ENCODE assay signal across 16 mouse cellular contexts in the genomic region with DNA sequence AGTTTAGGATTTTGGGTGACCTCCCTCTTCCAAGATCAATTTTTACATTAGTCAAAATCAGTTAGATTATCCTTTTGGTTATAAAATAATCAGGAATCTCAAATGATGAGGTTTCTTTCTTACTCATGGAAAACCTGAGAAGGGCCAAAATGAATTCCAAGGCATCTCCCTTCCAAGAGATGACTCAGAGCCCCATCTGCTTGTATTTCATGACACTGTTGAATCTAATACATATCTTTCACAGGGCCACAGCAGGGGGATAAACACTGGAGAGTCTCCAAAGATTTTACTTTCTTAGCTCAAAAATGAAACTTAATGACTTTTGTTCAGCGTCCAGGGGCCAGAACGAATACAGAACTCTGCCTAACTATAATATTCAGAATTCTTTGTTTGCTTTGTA. TPM values are rescaled to one million over a fixed set of nuclear protein-coding genes. Genes with fewer than 3 reads are reported as not detected.
A peak's percentile ranks its signal among the peaks of the same experiment; 100 is the strongest.
DNase-seq lines count a peak whose midpoint lies in the region; ATAC-seq and TF ChIP-seq lines count a peak whose summit lies in the region.
"Had no signal": no experiment of that assay in that cellular context is flagged by ENCODE, and none has a peak within 500 bp of the region (broad histone marks: within the 10 kb centered on the region; RNA-seq: fewer than 3 reads in every experiment).

No protein-coding gene starts in this region.

- no peak overlapping the region for H3K9ac ChIP-seq in embryonic facial prominence, embryonic 14.5 days (ENCODE audit: low read depth, low read length)
- no peak overlapping the region for H3K9ac ChIP-seq in lung, postnatal 0 days (replicated peaks; ENCODE audit: low read depth)
- H3K9ac ChIP-seq: embryonic facial prominence, embryonic 12.5 days; forebrain, embryonic 13.5 days; hindbrain, embryonic 12.5 days; kidney, embryonic 15.5 days; limb, embryonic 15.5 days had no signal

- no peak overlapping the region for H3K4me3 ChIP-seq in embryonic facial prominence, embryonic 14.5 days (ENCODE audit: low read depth, low read length)
- H3K4me3 ChIP-seq in embryonic facial prominence, embryonic 10.5 days, result no peak overlapping the region
- H3K4me3 ChIP-seq in lung, postnatal 0 days (ENCODE audit: low read depth, low read length), result no peak overlapping the region
- H3K4me3 ChIP-seq in lung, adult 2 months (replicated peaks; ENCODE audit: extremely low read depth, low read depth, low read length), result no peak overlapping the region
- H3K4me3 ChIP-seq: embryonic facial prominence, embryonic 12.5 days; forebrain, embryonic 13.5 days; hindbrain, embryonic 12.5 days; kidney, embryonic 15.5 days; limb, embryonic 15.5 days had no signal

- no peaks in the 10 kb centered on the region for H3K36me3 ChIP-seq in embryonic facial prominence, embryonic 14.5 days (ENCODE audit: control insufficient read depth, insufficient read depth, low read length)
- no peaks in the 10 kb centered on the region for H3K36me3 ChIP-seq in embryonic facial prominence, embryonic 10.5 days (replicated peaks)
- H3K36me3 ChIP-seq in lung, postnatal 0 days (ENCODE audit: insufficient read depth, low read length), result no peaks in the 10 kb centered on the region
- H3K36me3 ChIP-seq: embryonic facial prominence, embryonic 12.5 days; hindbrain, embryonic 12.5 days; kidney, embryonic 15.5 days; limb, embryonic 15.5 days had no signal

- H3K4me1 ChIP-seq in embryonic facial prominence, embryonic 14.5 days (ENCODE audit: control insufficient read depth, insufficient read depth, low read length), result no peaks in the 10 kb centered on the region
- H3K4me1 ChIP-seq in embryonic facial prominence, embryonic 10.5 days, result no peaks in the 10 kb centered on the region
- H3K4me1 ChIP-seq in lung, postnatal 0 days (ENCODE audit: insufficient read depth, low read depth, low read length), result no peaks in the 10 kb centered on the region
- H3K4me1 ChIP-seq in lung, adult 2 months (ENCODE audit: control insufficient read depth, insufficient read depth, low read length), result no peaks in the 10 kb centered on the region
- H3K4me1 ChIP-seq: embryonic facial prominence, embryonic 12.5 days; forebrain, embryonic 13.5 days; hindbrain, embryonic 12.5 days; kidney, embryonic 15.5 days; limb, embryonic 15.5 days had no signal

- no peak overlapping the region for H3K27ac ChIP-seq in embryonic facial prominence, embryonic 14.5 days (replicated peaks; ENCODE audit: low read depth, low read length)
- H3K27ac ChIP-seq in embryonic facial prominence, embryonic 10.5 days (replicated peaks), result no peak overlapping the region
- H3K27ac ChIP-seq in lung, postnatal 0 days (ENCODE audit: low read length), result no peak overlapping the region
- H3K27ac ChIP-seq: embryonic facial prominence, embryonic 12.5 days; forebrain, embryonic 13.5 days; hindbrain, embryonic 12.5 days; kidney, embryonic 15.5 days; limb, embryonic 15.5 days; macrophage had no signal

- TF ChIP-seq EP300 in lung, postnatal 0 days (IDR thresholded peaks at IDR 0.05), result no peak

- no peak for ATAC-seq in embryonic facial prominence, embryonic 14.5 days (ENCODE audit: low read depth)
- ATAC-seq in lung, postnatal 0 days, result no peak
- no peak for ATAC-seq in megakaryocyte, adult 5-6 weeks (ENCODE audit: poor library complexity, severe bottlenecking)
- ATAC-seq: activated CD4-positive, CD25-positive, alpha-beta regulatory T cell, adult 4 months; forebrain, embryonic 13.5 days had no signal

- peaks cover 12% of the 10 kb centered on the region; the same call in 1 of the 2 replicates for H3K9me3 ChIP-seq in embryonic facial prominence, embryonic 14.5 days (ENCODE audit: control insufficient read depth, low read length)
- H3K9me3 ChIP-seq in embryonic facial prominence, embryonic 10.5 days, result no peaks in the 10 kb centered on the region
- H3K9me3 ChIP-seq in lung, postnatal 0 days (ENCODE audit: low read length), result no peaks in the 10 kb centered on the region
- H3K9me3 ChIP-seq: embryonic facial prominence, embryonic 12.5 days; forebrain, embryonic 13.5 days; hindbrain, embryonic 12.5 days; kidney, embryonic 15.5 days; limb, embryonic 15.5 days had no signal

- no peak overlapping the region for H3K4me2 ChIP-seq in embryonic facial prominence, embryonic 14.5 days (ENCODE audit: low read depth, low read length)
- no peak overlapping the region for H3K4me2 ChIP-seq in lung, postnatal 0 days (replicated peaks; ENCODE audit: low read depth, low read length)
- H3K4me2 ChIP-seq: embryonic facial prominence, embryonic 12.5 days; forebrain, embryonic 13.5 days; hindbrain, embryonic 12.5 days; kidney, embryonic 15.5 days; limb, embryonic 15.5 days had no signal

- TF ChIP-seq POLR2A in lung, adult 2 months (IDR thresholded peaks at IDR 0.05; ENCODE audit: borderline replicate concordance, extremely low read depth, low read depth, low read length), result no peak

- no peak for TF ChIP-seq CTCF in lung, postnatal 0 days (IDR thresholded peaks at IDR 0.05)
- no peak for TF ChIP-seq CTCF in lung, adult 2 months (IDR thresholded peaks at IDR 0.05; ENCODE audit: insufficient read depth, low read length)

- 74% methylated on average over 2 of the region's 2 CpGs for WGBS in embryonic facial prominence, embryonic 14.5 days
- 87% methylated on average over 2 of the region's 2 CpGs for WGBS in embryonic facial prominence, embryonic 10.5 days
- WGBS in lung, postnatal 0 days, result 60% methylated on average over 2 of the region's 2 CpGs
- 79% methylated on average over 2 of the region's 2 CpGs for WGBS in lung, adult 2 months

- DNase-seq in embryonic facial prominence, embryonic 14.5 days (ENCODE audit: low spot score), result peak; percentile 76
- DNase-seq in embryonic facial prominence, embryonic 10.5 days (ENCODE audit: low spot score), result no peak
- peak; percentile 37 for DNase-seq in lung, postnatal 0 days (ENCODE audit: low spot score)
- no peak for DNase-seq in lung, adult 2 months
- peak; percentile 45 to 48 for DNase-seq in cerebellum, postnatal 10 days
- peak; percentile 72 for DNase-seq in skeletal muscle tissue, adult 2 months (ENCODE audit: low read depth, low spot score)
- DNase-seq in kidney, postnatal 14 days, result no peak
- DNase-seq: right cerebral cortex, postnatal 25 days had no signal

- H3K27me3 ChIP-seq in embryonic facial prominence, embryonic 14.5 days (replicated peaks; ENCODE audit: control insufficient read depth, insufficient read depth, low read length), result no peaks in the 10 kb centered on the region
- H3K27me3 ChIP-seq in embryonic facial prominence, embryonic 10.5 days (replicated peaks; ENCODE audit: low read depth, poor library complexity, severe bottlenecking), result no peaks in the 10 kb centered on the region
- no peaks in the 10 kb centered on the region for H3K27me3 ChIP-seq in lung, postnatal 0 days (replicated peaks; ENCODE audit: insufficient read depth, low read length)
- H3K27me3 ChIP-seq: embryonic facial prominence, embryonic 12.5 days; forebrain, embryonic 13.5 days; hindbrain, embryonic 12.5 days; kidney, embryonic 15.5 days; limb, embryonic 15.5 days had no signal

RNA-seq across cellular contexts. Expression of gene Plcb4, which starts 17.2 kb away (rescaled TPM):
- polyA plus RNA-seq in embryonic facial prominence, embryonic 14.5 days (2014; fragmentation: Nextera tagmentation; extraction: Ambion mirVana), result 20.8 and 21.9 TPM in 2 replicates
- 13.2 and 16.1 TPM in 2 replicates for polyA plus RNA-seq in embryonic facial prominence, embryonic 10.5 days (2016; fragmentation: Nextera tagmentation; extraction: Ambion mirVana)
- polyA plus RNA-seq in lung, postnatal 0 days (2015; fragmentation: Nextera tagmentation; extraction: Ambion mirVana), result 13.8 and 17.5 TPM in 2 replicates
- polyA plus RNA-seq in lung, adult 2 months (2012; rRNA removed), result 15.6 and 20.3 TPM in 2 replicates
- 7.0 and 8.5 TPM in 2 replicates for total RNA-seq in megakaryocyte, adult 5-6 weeks (2015)
- 5.2 and 7.1 TPM in 2 replicates for total RNA-seq in megakaryocyte, adult 5-6 weeks (2017)

Comparison
In these comparisons a context has a peak if more than half of its experiments do, and no peak if none do; other contexts are left out.
1. DNase-seq: peak in embryonic facial prominence, embryonic 14.5 days (single experiment), lung, postnatal 0 days (single experiment), cerebellum, postnatal 10 days (2 of 2) and skeletal muscle tissue, adult 2 months (single experiment); none in embryonic facial prominence, embryonic 10.5 days (single experiment), lung, adult 2 months (single experiment) and kidney, postnatal 14 days (single experiment).